Mouse (Mus musculus): ENCODE results near the gene Slc16a8. TPM values are rescaled to one million over a fixed set of nuclear protein-coding genes. Genes with fewer than 3 reads are reported as not detected.

Gene Slc16a8
- polyA plus RNA-seq, 1 experiment from 2014 or later, result not detected

- Histone ChIP-seq H3K4me1 (ENCODE audit: control insufficient read depth, low read depth, low read length) (no peaks in the 10 kb centered on the region; the same call in 1 of the 2 replicates), H3K4me2 (ENCODE audit: low read depth, low read length) (peak overlapping the region; percentile 68), H3K9ac (ENCODE audit: low read depth, low read length) (no peak overlapping the region; the same call in 1 of the 2 replicates), H3K27me3 (ENCODE audit: control insufficient read depth, insufficient read depth, low read depth, low read length) (peaks cover 52% of the 10 kb centered on the region), H3K27ac (ENCODE audit: low read length) (no peak overlapping the region), H3K36me3 (ENCODE audit: control insufficient read depth, insufficient read depth) (no peaks in the 10 kb centered on the region), H3K4me3 (ENCODE audit: low read depth, low read length) (peak overlapping the region; percentile 52), H3K9me3 (replicated peaks; ENCODE audit: control insufficient read depth, low read length) (no peaks in the 10 kb centered on the region)
- 3% methylated on average over 47 of the region's 62 CpGs for WGBS (ENCODE audit: insufficient replicate concordance)
- ATAC-seq (ENCODE audit: low read depth), result peak; percentile 39; the same call in 1 of the 2 replicates
Measured at GRCm38 (mm10) chr15:79261095-79261725, 6.6 kb upstream of the Slc16a8 start.

- Histone ChIP-seq H3K9me3 (replicated peaks; ENCODE audit: control insufficient read depth, low read length) (no peaks in the 10 kb centered on the region), H3K4me1 (ENCODE audit: control insufficient read depth, low read depth, low read length) (no peaks in the 10 kb centered on the region; the same call in 1 of the 2 replicates), H3K27ac (ENCODE audit: low read length) (no peak overlapping the region), H3K27me3 (ENCODE audit: control insufficient read depth, insufficient read depth, low read depth, low read length) (peaks cover 64% of the 10 kb centered on the region), H3K36me3 (ENCODE audit: control insufficient read depth, insufficient read depth) (no peaks in the 10 kb centered on the region), H3K9ac (ENCODE audit: low read depth, low read length) (no peak overlapping the region), H3K4me2 (ENCODE audit: low read depth, low read length) (no peak overlapping the region), H3K4me3 (ENCODE audit: low read depth, low read length) (no peak overlapping the region)
- no peak for ATAC-seq (ENCODE audit: low read depth)
- WGBS (ENCODE audit: insufficient replicate concordance), result 27% methylated on average over 17 of the region's 17 CpGs
Measured at GRCm38 (mm10) chr15:79258521-79258920, 4.0 kb upstream of the Slc16a8 start.

GRCm38 (mm10) chr15:79252580-79252979 lies 2.0 kb downstream of the Slc16a8 start:
- peaks cover 40% of the 10 kb centered on the region for H3K27me3 ChIP-seq (ENCODE audit: control insufficient read depth, insufficient read depth, low read depth, low read length)
- ATAC-seq (ENCODE audit: low read depth), result no peak
- H3K9ac ChIP-seq (ENCODE audit: low read depth, low read length), result peak overlapping the region; percentile 27; the same call in 1 of the 2 replicates

GRCm38 (mm10) chr15:79251781-79252491 lies 2.6 kb downstream of the Slc16a8 start:
- 2% methylated on average over 60 of the region's 61 CpGs for WGBS (ENCODE audit: insufficient replicate concordance)
- peak overlapping the region; percentile 27; the same call in 1 of the 2 replicates for H3K9ac ChIP-seq (ENCODE audit: low read depth, low read length)
- no peaks in the 10 kb centered on the region; the same call in 1 of the 2 replicates for H3K4me1 ChIP-seq (ENCODE audit: control insufficient read depth, low read depth, low read length)
- H3K4me3 ChIP-seq (ENCODE audit: low read depth, low read length), result peak overlapping the region; percentile 22
- peak overlapping the region; percentile 52 for H3K4me2 ChIP-seq (ENCODE audit: low read depth, low read length)
- no peak overlapping the region for H3K27ac ChIP-seq (ENCODE audit: low read length)
- peak; percentile 23 for ATAC-seq (ENCODE audit: low read depth)
- H3K36me3 ChIP-seq (ENCODE audit: control insufficient read depth, insufficient read depth), result no peaks in the 10 kb centered on the region
- H3K9me3 ChIP-seq (replicated peaks; ENCODE audit: control insufficient read depth, low read length), result no peaks in the 10 kb centered on the region
- H3K27me3 ChIP-seq (ENCODE audit: control insufficient read depth, insufficient read depth, low read depth, low read length), result peaks cover 40% of the 10 kb centered on the region

More at GRCm38 (mm10) chr15:79252580-79252979, 2.0 kb downstream of the Slc16a8 start:
- H3K36me3 ChIP-seq (ENCODE audit: control insufficient read depth, insufficient read depth), result no peaks in the 10 kb centered on the region
- peak overlapping the region; percentile 22; the same call in 1 of the 2 replicates for H3K4me3 ChIP-seq (ENCODE audit: low read depth, low read length)
- H3K4me2 ChIP-seq (ENCODE audit: low read depth, low read length), result peak overlapping the region; percentile 52; the same call in 1 of the 2 replicates
- no peaks in the 10 kb centered on the region; the same call in 1 of the 2 replicates for H3K4me1 ChIP-seq (ENCODE audit: control insufficient read depth, low read depth, low read length)
- no peak overlapping the region for H3K27ac ChIP-seq (ENCODE audit: low read length)
- no peaks in the 10 kb centered on the region for H3K9me3 ChIP-seq (replicated peaks; ENCODE audit: control insufficient read depth, low read length)
- 29% methylated on average over 24 of the region's 24 CpGs for WGBS (ENCODE audit: insufficient replicate concordance)

GRCm38 (mm10) chr15:79251168-79251567 lies 3.4 kb downstream of the Slc16a8 start:
- H3K4me1 ChIP-seq (ENCODE audit: control insufficient read depth, low read depth, low read length), result no peaks in the 10 kb centered on the region; the same call in 1 of the 2 replicates
- WGBS (ENCODE audit: insufficient replicate concordance), result 38% methylated on average over 7 of the region's 7 CpGs
- no peak overlapping the region for H3K27ac ChIP-seq (ENCODE audit: low read length)
- H3K9ac ChIP-seq (ENCODE audit: low read depth, low read length), result no peak overlapping the region
- H3K36me3 ChIP-seq (ENCODE audit: control insufficient read depth, insufficient read depth), result no peaks in the 10 kb centered on the region
- no peak overlapping the region for H3K4me3 ChIP-seq (ENCODE audit: low read depth, low read length)
- peaks cover 40% of the 10 kb centered on the region for H3K27me3 ChIP-seq (ENCODE audit: control insufficient read depth, insufficient read depth, low read depth, low read length)
- no peaks in the 10 kb centered on the region for H3K9me3 ChIP-seq (replicated peaks; ENCODE audit: control insufficient read depth, low read length)
- H3K4me2 ChIP-seq (ENCODE audit: low read depth, low read length), result no peak overlapping the region
- ATAC-seq (ENCODE audit: low read depth), result no peak

- WGBS (ENCODE audit: insufficient replicate concordance), result 53% methylated on average over 2 of the region's 2 CpGs
- ATAC-seq (ENCODE audit: low read depth), result no peak
- no peaks in the 10 kb centered on the region for H3K36me3 ChIP-seq (ENCODE audit: control insufficient read depth, insufficient read depth)
- no peak overlapping the region for H3K4me2 ChIP-seq (ENCODE audit: low read depth, low read length)
- no peak overlapping the region for H3K4me3 ChIP-seq (ENCODE audit: low read depth, low read length)
- H3K9ac ChIP-seq (ENCODE audit: low read depth, low read length), result no peak overlapping the region
- no peak overlapping the region for H3K27ac ChIP-seq (ENCODE audit: low read length)
- H3K4me1 ChIP-seq (ENCODE audit: control insufficient read depth, low read depth, low read length), result no peaks in the 10 kb centered on the region; the same call in 1 of the 2 replicates
- no peaks in the 10 kb centered on the region for H3K9me3 ChIP-seq (replicated peaks; ENCODE audit: control insufficient read depth, low read length)
- H3K27me3 ChIP-seq (ENCODE audit: control insufficient read depth, insufficient read depth, low read depth, low read length), result peaks cover 38% of the 10 kb centered on the region
Measured at GRCm38 (mm10) chr15:79250236-79250635, 4.3 kb downstream of the Slc16a8 start.

GRCm38 (mm10) chr15:79245321-79245720 lies 9.2 kb downstream of the Slc16a8 start:
- 63% methylated on average over 3 of the region's 3 CpGs for WGBS (ENCODE audit: insufficient replicate concordance)
- Histone ChIP-seq H3K4me2 (ENCODE audit: low read depth, low read length) (no peak overlapping the region), H3K27ac (ENCODE audit: low read length) (no peak overlapping the region), H3K36me3 (ENCODE audit: control insufficient read depth, insufficient read depth) (peaks cover 8% of the 10 kb centered on the region), H3K4me3 (ENCODE audit: low read depth, low read length) (no peak overlapping the region), H3K4me1 (ENCODE audit: control insufficient read depth, low read depth, low read length) (no peaks in the 10 kb centered on the region; the same call in 1 of the 2 replicates), H3K9ac (ENCODE audit: low read depth, low read length) (no peak overlapping the region), H3K27me3 (ENCODE audit: control insufficient read depth, insufficient read depth, low read depth, low read length) (no peaks in the 10 kb centered on the region), H3K9me3 (replicated peaks; ENCODE audit: control insufficient read depth, low read length) (no peaks in the 10 kb centered on the region)
- no peak for ATAC-seq (ENCODE audit: low read depth)

GRCm38 (mm10) chr15:79244071-79244893 lies 10.3 kb downstream of the Slc16a8 start:
- ATAC-seq (ENCODE audit: low read depth), result no peak
- H3K4me3 ChIP-seq (ENCODE audit: low read depth, low read length), result no peak overlapping the region
- peaks cover 13% of the 10 kb centered on the region for H3K36me3 ChIP-seq (ENCODE audit: control insufficient read depth, insufficient read depth)
- no peak overlapping the region for H3K9ac ChIP-seq (ENCODE audit: low read depth, low read length)
- H3K9me3 ChIP-seq (replicated peaks; ENCODE audit: control insufficient read depth, low read length), result no peaks in the 10 kb centered on the region
- H3K27ac ChIP-seq (ENCODE audit: low read length), result no peak overlapping the region
- WGBS (ENCODE audit: insufficient replicate concordance), result 74% methylated on average over 7 of the region's 7 CpGs
- no peaks in the 10 kb centered on the region; the same call in 1 of the 2 replicates for H3K4me1 ChIP-seq (ENCODE audit: control insufficient read depth, low read depth, low read length)
- no peak overlapping the region for H3K4me2 ChIP-seq (ENCODE audit: low read depth, low read length)
- no peaks in the 10 kb centered on the region for H3K27me3 ChIP-seq (ENCODE audit: control insufficient read depth, insufficient read depth, low read depth, low read length)
